Comparison of ENCODE assay signal across 8 mouse cellular contexts in the genomic region with DNA sequence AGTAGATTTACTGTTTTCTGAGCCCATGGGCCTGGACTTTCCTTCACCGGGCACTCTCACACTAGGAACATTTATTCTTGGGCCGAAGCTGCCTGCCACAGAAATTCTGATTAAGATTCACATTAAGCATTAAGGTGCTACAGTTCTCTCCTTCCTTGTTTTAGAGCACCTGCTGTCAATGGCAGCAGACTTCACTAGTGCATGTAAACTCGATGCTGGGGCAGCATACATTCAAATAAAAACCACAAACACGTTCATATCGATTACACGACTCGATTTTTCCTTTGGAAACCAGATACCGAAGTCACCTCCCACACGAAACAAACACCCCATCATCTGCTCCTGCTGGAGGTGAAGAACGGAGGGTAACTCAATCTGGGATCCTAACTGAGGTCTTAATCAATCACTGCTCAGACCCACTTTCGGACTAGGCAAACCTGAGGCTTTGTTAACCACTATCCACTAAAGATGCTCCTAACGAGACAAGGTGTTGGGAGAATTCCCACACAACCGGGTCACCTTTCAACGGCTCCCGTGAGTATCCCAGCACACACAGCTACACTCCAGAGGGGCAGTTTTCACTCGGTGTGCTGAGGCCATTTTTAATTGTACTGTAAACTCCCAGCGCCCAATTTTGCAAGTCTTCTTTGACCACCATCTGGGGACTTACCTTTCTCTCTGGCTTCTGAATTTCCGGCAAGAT. TPM values are rescaled to one million over a fixed set of nuclear protein-coding genes. Genes with fewer than 3 reads are reported as not detected.
DNase-seq lines count a peak whose midpoint lies in the region; ATAC-seq and TF ChIP-seq lines count a peak whose summit lies in the region.

No protein-coding gene starts in this region.

- no peak for TF ChIP-seq EP300 in liver, postnatal 0 days (IDR thresholded peaks at IDR 0.05; ENCODE audit: low read depth)

- TF ChIP-seq POLR2A in liver, adult 2 months (IDR thresholded peaks at IDR 0.05; ENCODE audit: extremely low read depth, insufficient read depth, low read length) = no peak

- H3K27me3 ChIP-seq in liver, adult 2 months (ENCODE audit: control insufficient read depth, insufficient read depth, low read length) = no peaks in the 10 kb centered on the region
- H3K27me3 ChIP-seq in heart, embryonic 16.5 days (ENCODE audit: control insufficient read depth, insufficient read depth, low read length) = no peaks in the 10 kb centered on the region
- no peaks in the 10 kb centered on the region for H3K27me3 ChIP-seq in liver, postnatal 0 days (ENCODE audit: insufficient read depth, low read length)

- 3% methylated on average over 18 of the region's 18 CpGs for WGBS in liver, adult 2 months
- 5% methylated on average over 18 of the region's 18 CpGs for WGBS in heart, embryonic 16.5 days
- 6% methylated on average over 18 of the region's 18 CpGs for WGBS in liver, postnatal 0 days (ENCODE audit: insufficient replicate concordance)

- DNase-seq in liver, adult 2 months (ENCODE audit: extremely low read depth, low read depth, low spot score) = peak; percentile 31
- DNase-seq in liver (no peak), R1 (ENCODE audit: low read depth, low spot score) (peak; percentile 44)
- no peak for DNase-seq in liver, postnatal 0 days
- no peak for DNase-seq in right cerebral cortex, postnatal 14 days
- DNase-seq in Muller cell, postnatal 12 days (ENCODE audit: inconsistent ontology term) = no peak

- peaks cover 22% of the 10 kb centered on the region; the same call in 1 of the 2 replicates for H3K79me2 ChIP-seq in liver, adult 2 months (ENCODE audit: control insufficient read depth, insufficient read depth, low read length)

- peak overlapping the region; percentile 89 for H3K4me2 ChIP-seq in heart, embryonic 16.5 days (ENCODE audit: low read depth, low read length)
- peak overlapping the region; percentile 89 for H3K4me2 ChIP-seq in liver, postnatal 0 days (ENCODE audit: low read depth, low read length)

- peak overlapping the region; percentile 93 for H3K9ac ChIP-seq in liver, adult 2 months (ENCODE audit: low read depth, low read length)
- H3K9ac ChIP-seq in heart, embryonic 16.5 days (ENCODE audit: low read length) = peak overlapping the region; percentile 96
- peak overlapping the region; percentile 96 for H3K9ac ChIP-seq in liver, postnatal 0 days (replicated peaks)

- H3K36me3 ChIP-seq in liver, adult 2 months (ENCODE audit: control insufficient read depth, insufficient read depth, low read length) = peaks cover 31% of the 10 kb centered on the region
- peaks cover 17% of the 10 kb centered on the region for H3K36me3 ChIP-seq in heart, embryonic 16.5 days (ENCODE audit: control insufficient read depth, insufficient read depth)
- peaks cover 32% of the 10 kb centered on the region for H3K36me3 ChIP-seq in liver, postnatal 0 days (replicated peaks; ENCODE audit: insufficient read depth, low read length)

- peak overlapping the region; percentile 75 for H3K27ac ChIP-seq in liver, adult 2 months (replicated peaks; ENCODE audit: insufficient read depth, low read depth, low read length)
- peak overlapping the region; percentile 86 for H3K27ac ChIP-seq in heart, embryonic 16.5 days (ENCODE audit: low read length)
- H3K27ac ChIP-seq in liver, postnatal 0 days (ENCODE audit: low read depth) = peak overlapping the region; percentile 95

- H3K9me3 ChIP-seq in heart, embryonic 16.5 days (replicated peaks; ENCODE audit: control insufficient read depth, low read length) = no peaks in the 10 kb centered on the region
- no peaks in the 10 kb centered on the region for H3K9me3 ChIP-seq in liver, postnatal 0 days (ENCODE audit: low read length)

- ATAC-seq in heart, embryonic 16.5 days (replicated peaks; ENCODE audit: extremely low read depth, insufficient read depth, low FRiP score) = no peak
- no peak for ATAC-seq in liver, postnatal 0 days
- ATAC-seq in cerebellum, adult (ENCODE audit: insufficient number of reproducible peaks, low FRiP score, low TSS enrichment) = no peak

- TF ChIP-seq CTCF in liver, adult 2 months (IDR thresholded peaks at IDR 0.05; ENCODE audit: low read depth, low read length) = no peak
- no peak for TF ChIP-seq CTCF in liver, postnatal 0 days (IDR thresholded peaks at IDR 0.05; ENCODE audit: low read depth)

- peaks cover 10% of the 10 kb centered on the region for H3K4me1 ChIP-seq in liver, adult 2 months (ENCODE audit: control insufficient read depth, insufficient read depth, low read length)
- peaks cover 43% of the 10 kb centered on the region for H3K4me1 ChIP-seq in heart, embryonic 16.5 days (ENCODE audit: control insufficient read depth, insufficient read depth, low read length)
- peaks cover 27% of the 10 kb centered on the region for H3K4me1 ChIP-seq in liver, postnatal 0 days (ENCODE audit: insufficient read depth)

- peak overlapping the region; percentile 86 for H3K4me3 ChIP-seq in liver, adult 2 months (ENCODE audit: insufficient read depth, low read depth, low read length)
- peak overlapping the region; percentile 93 for H3K4me3 ChIP-seq in heart, embryonic 16.5 days (ENCODE audit: low read length)
- H3K4me3 ChIP-seq in liver, postnatal 0 days (ENCODE audit: low read depth, low read length) = peak overlapping the region; percentile 90

RNA-seq across cellular contexts. Expression of gene Sec61a1, which starts 0.9 kb away (rescaled TPM):
- 145 and 183 TPM in 2 replicates for total RNA-seq in liver, adult 2 months (2014; rRNA removed)
- 255 and 340 TPM in 2 replicates for polyA plus RNA-seq in liver, adult 2 months (2012; rRNA removed)
- 151 and 171 TPM in 2 replicates for polyA plus RNA-seq in heart, embryonic 16.5 days (2015; fragmentation: Nextera tagmentation; extraction: Ambion mirVana)
- 76.4 and 84.0 TPM in 2 replicates for polyA plus RNA-seq in liver, postnatal 0 days (2015; fragmentation: Nextera tagmentation; extraction: Ambion mirVana)

RNA-seq across cellular contexts. Expression of gene Ruvbl1, which starts 52.6 kb away (rescaled TPM):
- total RNA-seq in liver, adult 2 months (2014; rRNA removed) = 17.5 and 21.1 TPM in 2 replicates
- 13.9 and 14.0 TPM in 2 replicates for polyA plus RNA-seq in liver, adult 2 months (2012; rRNA removed)
- 80.8 and 90.5 TPM in 2 replicates for polyA plus RNA-seq in heart, embryonic 16.5 days (2015; fragmentation: Nextera tagmentation; extraction: Ambion mirVana)
- 34.3 and 37.0 TPM in 2 replicates for polyA plus RNA-seq in liver, postnatal 0 days (2015; fragmentation: Nextera tagmentation; extraction: Ambion mirVana)

Comparison
In these comparisons a context has a peak if more than half of its experiments do, and no peak if none do; other contexts are left out.
1. DNase-seq: peak in liver, adult 2 months (single experiment) and R1 (single experiment); none in liver (single experiment), liver, postnatal 0 days (single experiment), right cerebral cortex, postnatal 14 days (single experiment) and Muller cell, postnatal 12 days (single experiment).
2. Peak in every context shown above with its lines, with median percentiles within 50 percentile points of each other: H3K27ac ChIP-seq, H3K4me3 ChIP-seq and H3K9ac ChIP-seq.